In the genomic region with DNA sequence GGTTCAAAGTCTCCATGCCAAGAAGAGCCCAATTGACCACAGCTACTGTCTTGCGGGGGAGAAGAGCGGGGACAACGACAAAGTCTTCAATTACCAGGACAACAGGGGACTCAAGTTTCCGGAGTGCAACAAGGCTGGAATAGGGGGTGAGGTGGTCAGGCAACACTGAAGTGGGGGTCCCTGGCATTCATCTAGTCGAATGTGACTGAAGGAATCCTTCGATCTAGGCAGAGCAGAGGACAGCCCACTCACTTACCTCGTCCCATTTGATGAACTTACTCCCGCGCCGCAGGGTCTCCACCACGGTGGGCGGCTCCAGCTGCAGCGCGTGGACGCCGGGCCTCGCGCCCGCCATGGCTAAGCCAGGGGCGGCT, we compare ENCODE assay signal across 7 mouse cellular contexts. TPM values are rescaled to one million over a fixed set of nuclear protein-coding genes. Genes with fewer than 3 reads are reported as not detected.
DNase-seq lines count a peak whose midpoint lies in the region; ATAC-seq and TF ChIP-seq lines count a peak whose summit lies in the region.

No protein-coding gene starts in this region.

- no peaks in the 10 kb centered on the region for H3K27me3 ChIP-seq in lung, postnatal 0 days (replicated peaks; ENCODE audit: insufficient read depth, low read length)
- H3K27me3 ChIP-seq in forebrain, embryonic 11.5 days (ENCODE audit: control insufficient read depth, insufficient read depth, low read length), result peaks cover 2% of the 10 kb centered on the region; the same call in 1 of the 2 replicates
- H3K27me3 ChIP-seq in limb, embryonic 13.5 days, result no peaks in the 10 kb centered on the region
- H3K27me3 ChIP-seq in stomach, embryonic 15.5 days (replicated peaks), result no peaks in the 10 kb centered on the region

- peaks cover 10% of the 10 kb centered on the region; the same call in 1 of the 2 replicates for H3K36me3 ChIP-seq in lung, postnatal 0 days (ENCODE audit: insufficient read depth, low read length)
- H3K36me3 ChIP-seq in forebrain, embryonic 11.5 days (ENCODE audit: control insufficient read depth, insufficient read depth, low read length), result no peaks in the 10 kb centered on the region
- H3K36me3 ChIP-seq in limb, embryonic 13.5 days, result peaks cover 26% of the 10 kb centered on the region
- H3K36me3 ChIP-seq in stomach, embryonic 15.5 days, result peaks cover 28% of the 10 kb centered on the region

- H3K4me2 ChIP-seq in lung, postnatal 0 days (replicated peaks; ENCODE audit: low read depth, low read length), result peak overlapping the region; percentile 80
- peak overlapping the region; percentile 51 for H3K4me2 ChIP-seq in forebrain, embryonic 11.5 days (ENCODE audit: low read depth, low read length, severe bottlenecking)
- peak overlapping the region; percentile 77 for H3K4me2 ChIP-seq in limb, embryonic 13.5 days (replicated peaks)
- H3K4me2 ChIP-seq in stomach, embryonic 15.5 days, result peak overlapping the region; percentile 81

- under 1% methylated on average over 19 of the region's 20 CpGs for WGBS in lung, postnatal 0 days
- WGBS in forebrain, embryonic 11.5 days, result 1% methylated on average over 20 of the region's 20 CpGs
- under 1% methylated on average over 20 of the region's 20 CpGs for WGBS in limb, embryonic 13.5 days
- under 1% methylated on average over 20 of the region's 20 CpGs for WGBS in stomach, embryonic 15.5 days

- DNase-seq in lung, postnatal 0 days (ENCODE audit: low spot score), result no peak
- DNase-seq in lung, postnatal 4 days, result no peak
- no peak for DNase-seq in forebrain, embryonic 11.5 days (ENCODE audit: low spot score)
- DNase-seq in embryo, embryonic 10.5 days (ENCODE audit: low spot score), result no peak

- peak overlapping the region; percentile 39 for H3K27ac ChIP-seq in lung, postnatal 0 days (ENCODE audit: low read length)
- H3K27ac ChIP-seq in forebrain, embryonic 11.5 days (ENCODE audit: low read depth, low read length), result no peak overlapping the region
- H3K27ac ChIP-seq in limb, embryonic 13.5 days, result no peak overlapping the region
- H3K27ac ChIP-seq in stomach, embryonic 15.5 days, result peak overlapping the region; percentile 62

- TF ChIP-seq CTCF in lung, postnatal 0 days (IDR thresholded peaks at IDR 0.05), result no peak

- TF ChIP-seq EP300 in lung, postnatal 0 days (IDR thresholded peaks at IDR 0.05), result no peak

- peaks cover 21% of the 10 kb centered on the region for H3K4me1 ChIP-seq in lung, postnatal 0 days (ENCODE audit: insufficient read depth, low read depth, low read length)
- peaks cover 10% of the 10 kb centered on the region for H3K4me1 ChIP-seq in forebrain, embryonic 11.5 days (replicated peaks; ENCODE audit: control insufficient read depth, insufficient read depth, low read length)
- H3K4me1 ChIP-seq in limb, embryonic 13.5 days, result peaks cover 45% of the 10 kb centered on the region
- H3K4me1 ChIP-seq in stomach, embryonic 15.5 days, result peaks cover 48% of the 10 kb centered on the region

- H3K4me3 ChIP-seq in lung, postnatal 0 days (ENCODE audit: low read depth, low read length), result peak overlapping the region; percentile 67
- peak overlapping the region; percentile 45 for H3K4me3 ChIP-seq in forebrain, embryonic 11.5 days (ENCODE audit: low read depth, low read length)
- H3K4me3 ChIP-seq in limb, embryonic 13.5 days, result peak overlapping the region; percentile 60
- peak overlapping the region; percentile 69 for H3K4me3 ChIP-seq in stomach, embryonic 15.5 days (replicated peaks)

- no peak for ATAC-seq in lung, postnatal 0 days
- no peak; the same call in 1 of the 2 replicates for ATAC-seq in forebrain, embryonic 11.5 days (replicated peaks; ENCODE audit: low FRiP score)
- ATAC-seq in limb, embryonic 13.5 days (ENCODE audit: low FRiP score, low read depth), result peak; percentile 38
- ATAC-seq in stomach, embryonic 15.5 days (ENCODE audit: insufficient read depth, low FRiP score, low read depth), result no peak
- ATAC-seq in CD4-positive, CD25-positive, alpha-beta regulatory T cell, adult 4 months, result no peak

- H3K9ac ChIP-seq in lung, postnatal 0 days (replicated peaks; ENCODE audit: low read depth), result peak overlapping the region; percentile 60
- peak overlapping the region; percentile 55 for H3K9ac ChIP-seq in forebrain, embryonic 11.5 days (ENCODE audit: low read length)
- H3K9ac ChIP-seq in limb, embryonic 13.5 days, result peak overlapping the region; percentile 83
- peak overlapping the region; percentile 45 for H3K9ac ChIP-seq in stomach, embryonic 15.5 days

- no peaks in the 10 kb centered on the region for H3K9me3 ChIP-seq in lung, postnatal 0 days (ENCODE audit: low read length)
- no peaks in the 10 kb centered on the region for H3K9me3 ChIP-seq in forebrain, embryonic 11.5 days (ENCODE audit: control insufficient read depth, low read length)
- no peaks in the 10 kb centered on the region for H3K9me3 ChIP-seq in limb, embryonic 13.5 days
- H3K9me3 ChIP-seq in stomach, embryonic 15.5 days, result no peaks in the 10 kb centered on the region

RNA-seq across cellular contexts. Expression of gene Ppp1r14b, which starts 5.5 kb away (rescaled TPM):
- polyA plus RNA-seq in lung, postnatal 0 days (2015; fragmentation: Nextera tagmentation; extraction: Ambion mirVana), result 60.5 and 62.7 TPM in 2 replicates
- 305 and 329 TPM in 2 replicates for polyA plus RNA-seq in forebrain, embryonic 11.5 days (2014; fragmentation: Nextera tagmentation; extraction: Ambion mirVana)
- 151 and 168 TPM in 2 replicates for polyA plus RNA-seq in limb, embryonic 13.5 days (2015; fragmentation: Nextera tagmentation; extraction: Ambion mirVana)
- polyA plus RNA-seq in stomach, embryonic 15.5 days (2015; fragmentation: Nextera tagmentation; extraction: Ambion mirVana), result 165 and 184 TPM in 2 replicates
- 10 to 100 TPM in 1 of 2 experiments, 1 to 10 TPM in 1; 9.3 to 23.8 TPM for polyA plus RNA-seq in CD4-positive, CD25-positive, alpha-beta regulatory T cell, adult 4 months (2017; shearing (Covaris generic))

RNA-seq across cellular contexts. Expression of gene Plcb3, which starts 7.0 kb away (rescaled TPM):
- polyA plus RNA-seq in lung, postnatal 0 days (2015; fragmentation: Nextera tagmentation; extraction: Ambion mirVana), result 33.6 and 40.7 TPM in 2 replicates
- polyA plus RNA-seq in forebrain, embryonic 11.5 days (2014; fragmentation: Nextera tagmentation; extraction: Ambion mirVana), result 21.2 and 24.1 TPM in 2 replicates
- polyA plus RNA-seq in limb, embryonic 13.5 days (2015; fragmentation: Nextera tagmentation; extraction: Ambion mirVana), result 36.8 and 40.0 TPM in 2 replicates
- 81.3 and 92.2 TPM in 2 replicates for polyA plus RNA-seq in stomach, embryonic 15.5 days (2015; fragmentation: Nextera tagmentation; extraction: Ambion mirVana)
- polyA plus RNA-seq in CD4-positive, CD25-positive, alpha-beta regulatory T cell, adult 4 months (2017; shearing (Covaris generic)), result 1 to 10 TPM; 3.2 to 3.4 TPM

RNA-seq across cellular contexts. Expression of gene Fkbp2, which starts 11.0 kb away (rescaled TPM):
- 105 and 107 TPM in 2 replicates for polyA plus RNA-seq in lung, postnatal 0 days (2015; fragmentation: Nextera tagmentation; extraction: Ambion mirVana)
- 65.4 and 80.7 TPM in 2 replicates for polyA plus RNA-seq in forebrain, embryonic 11.5 days (2014; fragmentation: Nextera tagmentation; extraction: Ambion mirVana)
- polyA plus RNA-seq in limb, embryonic 13.5 days (2015; fragmentation: Nextera tagmentation; extraction: Ambion mirVana), result 84.5 and 89.3 TPM in 2 replicates
- polyA plus RNA-seq in stomach, embryonic 15.5 days (2015; fragmentation: Nextera tagmentation; extraction: Ambion mirVana), result 156 and 163 TPM in 2 replicates
- 10 to 100 TPM; 46.8 to 56.8 TPM for polyA plus RNA-seq in CD4-positive, CD25-positive, alpha-beta regulatory T cell, adult 4 months (2017; shearing (Covaris generic))

RNA-seq across cellular contexts. Expression of gene Vegfb, which starts 18.2 kb away (rescaled TPM):
- polyA plus RNA-seq in lung, postnatal 0 days (2015; fragmentation: Nextera tagmentation; extraction: Ambion mirVana), result 27.1 and 28.1 TPM in 2 replicates
- 29.5 and 32.7 TPM in 2 replicates for polyA plus RNA-seq in forebrain, embryonic 11.5 days (2014; fragmentation: Nextera tagmentation; extraction: Ambion mirVana)
- polyA plus RNA-seq in limb, embryonic 13.5 days (2015; fragmentation: Nextera tagmentation; extraction: Ambion mirVana), result 53.6 and 59.6 TPM in 2 replicates
- 43.9 and 44.8 TPM in 2 replicates for polyA plus RNA-seq in stomach, embryonic 15.5 days (2015; fragmentation: Nextera tagmentation; extraction: Ambion mirVana)
- polyA plus RNA-seq in CD4-positive, CD25-positive, alpha-beta regulatory T cell, adult 4 months (2017; shearing (Covaris generic)), result 1 to 10 TPM; 3.3 to 4.4 TPM

RNA-seq across cellular contexts. Expression of gene Dnajc4, which starts 23.1 kb away (rescaled TPM):
- 32.7 and 33.2 TPM in 2 replicates for polyA plus RNA-seq in lung, postnatal 0 days (2015; fragmentation: Nextera tagmentation; extraction: Ambion mirVana)
- polyA plus RNA-seq in forebrain, embryonic 11.5 days (2014; fragmentation: Nextera tagmentation; extraction: Ambion mirVana), result 14.5 and 18.8 TPM in 2 replicates
- polyA plus RNA-seq in limb, embryonic 13.5 days (2015; fragmentation: Nextera tagmentation; extraction: Ambion mirVana), result 22.2 and 25.9 TPM in 2 replicates
- 26.4 and 28.2 TPM in 2 replicates for polyA plus RNA-seq in stomach, embryonic 15.5 days (2015; fragmentation: Nextera tagmentation; extraction: Ambion mirVana)
- 10 to 100 TPM; 59.8 to 74.9 TPM for polyA plus RNA-seq in CD4-positive, CD25-positive, alpha-beta regulatory T cell, adult 4 months (2017; shearing (Covaris generic))

Comparison
In these comparisons a context has a peak if more than half of its experiments do, and no peak if none do; other contexts are left out.
1. H3K27ac ChIP-seq: peak in lung, postnatal 0 days (single experiment) and stomach, embryonic 15.5 days (single experiment); none in forebrain, embryonic 11.5 days (single experiment) and limb, embryonic 13.5 days (single experiment).
2. Peak in every context shown above with its lines, with median percentiles within 50 percentile points of each other: H3K4me2 ChIP-seq, H3K4me3 ChIP-seq and H3K9ac ChIP-seq.